In genomic region chr10:19991866-19992252, GRCm38 (mm10) we compare ENCODE assay signal across 11 mouse cellular contexts. TPM values are rescaled to one million over a fixed set of nuclear protein-coding genes. Genes with fewer than 3 reads are reported as not detected.
DNase-seq lines count a peak whose midpoint lies in the region; ATAC-seq and TF ChIP-seq lines count a peak whose summit lies in the region.
"Had no signal": no experiment of that assay in that cellular context is flagged by ENCODE, and none has a peak within 500 bp of the region (broad histone marks: within the 10 kb centered on the region; RNA-seq: fewer than 3 reads in every experiment).

No protein-coding gene starts in this region.

- TF ChIP-seq CTCF in kidney, adult 2 months (conservative IDR thresholded peaks at IDR 0.05; ENCODE audit: insufficient read depth, insufficient read length, low read depth, low read length), result 0 out of 2 replicates have a peak, but pooled peaks have one; percentile 1
- TF ChIP-seq CTCF in stomach, postnatal 0 days (IDR thresholded peaks at IDR 0.05; ENCODE audit: low read depth), result no peak

- no peak overlapping the region for H3K27ac ChIP-seq in kidney, adult 2 months (ENCODE audit: insufficient read depth, low read depth, low read length)
- H3K27ac ChIP-seq in stomach, postnatal 0 days (replicated peaks), result 0 out of 2 replicates have a peak overlapping the region, but pooled peaks have one; percentile 53
- H3K27ac ChIP-seq: heart, embryonic 13.5 days; neural tube, embryonic 13.5 days had no signal

- no peaks in the 10 kb centered on the region for H3K9me3 ChIP-seq in stomach, postnatal 0 days (ENCODE audit: control insufficient read depth, low read length)
- H3K9me3 ChIP-seq: neural tube, embryonic 13.5 days had no signal

- no peaks in the 10 kb centered on the region for H3K27me3 ChIP-seq in kidney, adult 2 months (replicated peaks; ENCODE audit: control insufficient read depth, insufficient read depth, low read length)
- no peaks in the 10 kb centered on the region for H3K27me3 ChIP-seq in stomach, postnatal 0 days (ENCODE audit: control insufficient read depth, insufficient read depth, low read length)
- H3K27me3 ChIP-seq: neural tube, embryonic 13.5 days had no signal

- no peaks in the 10 kb centered on the region for H3K36me3 ChIP-seq in kidney, adult 2 months (ENCODE audit: control insufficient read depth, insufficient read depth, low read length)
- H3K36me3 ChIP-seq in stomach, postnatal 0 days (ENCODE audit: control insufficient read depth, insufficient read depth, low read length), result no peaks in the 10 kb centered on the region
- H3K36me3 ChIP-seq: neural tube, embryonic 13.5 days had no signal

- peak; percentile 97 for ATAC-seq in CD4-positive, CD25-positive, alpha-beta regulatory T cell, adult 4 months
- peak; percentile 74 for ATAC-seq in stomach, postnatal 0 days (ENCODE audit: low FRiP score, low TSS enrichment)
- no peak for ATAC-seq in erythroblast, adult 5-6 weeks (replicated peaks; ENCODE audit: low FRiP score, poor library complexity, severe bottlenecking)

- no peak overlapping the region for H3K4me2 ChIP-seq in stomach, postnatal 0 days (replicated peaks; ENCODE audit: low read depth)
- H3K4me2 ChIP-seq: heart, embryonic 13.5 days; neural tube, embryonic 13.5 days had no signal

- no peak for TF ChIP-seq POLR2A in kidney, adult 2 months (IDR thresholded peaks at IDR 0.05; ENCODE audit: low read depth, low read length)

- no peak overlapping the region for H3K4me3 ChIP-seq in kidney, adult 2 months (ENCODE audit: insufficient read depth, low read depth, low read length)
- no peak overlapping the region for H3K4me3 ChIP-seq in stomach, postnatal 0 days (ENCODE audit: low read depth, low read length)
- H3K4me3 ChIP-seq: heart, embryonic 13.5 days; neural tube, embryonic 13.5 days had no signal

- no peak for TF ChIP-seq EP300 in stomach, postnatal 0 days (optimal IDR thresholded peaks at IDR 0.05)

- peaks cover 24% of the 10 kb centered on the region for H3K4me1 ChIP-seq in kidney, adult 2 months (ENCODE audit: control insufficient read depth, insufficient read depth, low read length)
- H3K4me1 ChIP-seq in stomach, postnatal 0 days (replicated peaks; ENCODE audit: control insufficient read depth, insufficient read depth), result no peaks in the 10 kb centered on the region
- H3K4me1 ChIP-seq: neural tube, embryonic 13.5 days had no signal

- H3K9ac ChIP-seq in stomach, postnatal 0 days (ENCODE audit: low read length), result no peak overlapping the region
- H3K9ac ChIP-seq: heart, embryonic 13.5 days; neural tube, embryonic 13.5 days had no signal

- 17% methylated on average over 3 of the region's 3 CpGs for WGBS in kidney, adult 2 months
- WGBS in stomach, postnatal 0 days, result 20% methylated on average over 3 of the region's 3 CpGs

- peak; percentile 52 for DNase-seq in kidney, adult 2 months
- DNase-seq in kidney, adult 18-20 months, result no peak
- DNase-seq in induced T-regulatory cell, adult 2 months (ENCODE audit: low read depth), result peak; percentile 83
- DNase-seq in stomach, postnatal 0 days (ENCODE audit: low spot score), result peak; percentile 36
- no peak for DNase-seq in gastrocnemius, postnatal 10 days
- no peak for DNase-seq in urinary bladder, postnatal 4 days (ENCODE audit: low spot score in 2 of 2)
- DNase-seq: kidney, adult 11 months had no signal

RNA-seq across cellular contexts. Expression of gene Map3k5, which starts 57.6 kb away (rescaled TPM):
- 9.0 and 11.3 TPM in 2 replicates for polyA plus RNA-seq in kidney, adult 2 months (2012; rRNA removed)
- 10 to 100 TPM; 13.6 to 14.5 TPM for polyA plus RNA-seq in CD4-positive, CD25-positive, alpha-beta regulatory T cell, adult 4 months (2017; shearing (Covaris generic))
- polyA plus RNA-seq in stomach, postnatal 0 days (2015; fragmentation: Nextera tagmentation; extraction: Ambion mirVana), result 2.4 and 3.1 TPM in 2 replicates
- total RNA-seq in gastrocnemius, postnatal 10 days (2021), result 10 to 100 TPM in 1 of 2 experiments, 1 to 10 TPM in 1; 9.5 to 10.3 TPM
- 3.1 and 4.2 TPM in 2 replicates for total RNA-seq in erythroblast, adult 5-6 weeks (2015; ENCODE audit: low replicate concordance)
- total RNA-seq in erythroblast, adult 5-6 weeks (2017; ENCODE audit: low replicate concordance), result 4.6 and 8.8 TPM in 2 replicates

Comparison
In these comparisons a context has a peak if more than half of its experiments do, and no peak if none do; other contexts are left out.
1. DNase-seq: peak in kidney, adult 2 months (single experiment), induced T-regulatory cell, adult 2 months (single experiment) and stomach, postnatal 0 days (single experiment); none in kidney, adult 18-20 months (single experiment), gastrocnemius, postnatal 10 days (single experiment) and urinary bladder, postnatal 4 days (0 of 2).